Mouse (Mus musculus) bone marrow macrophage, adult 2 months (primary cell): ENCODE measurements at regions not wholly inside any gene's neighbourhood (a gene's known extent, or its start where the extent isn't known, plus 50 kb on each side); places are given as distances from the start of the nearest gene placed in this dataset.

Source experiments
- CTCF ChIP-seq: IDR thresholded peaks from 2 replicates; pipeline ENCODE4 v1.5.1; 2012; ENCODE audit warnings: low read depth, mild to moderate bottlenecking, low read length, moderate library complexity
- POLR2A ChIP-seq: IDR thresholded peaks from 2 replicates; pipeline ENCODE4 v1.6.1; 2012; ENCODE audit warnings: mild to moderate bottlenecking, low read depth, low read length, borderline replicate concordance

DNA sequence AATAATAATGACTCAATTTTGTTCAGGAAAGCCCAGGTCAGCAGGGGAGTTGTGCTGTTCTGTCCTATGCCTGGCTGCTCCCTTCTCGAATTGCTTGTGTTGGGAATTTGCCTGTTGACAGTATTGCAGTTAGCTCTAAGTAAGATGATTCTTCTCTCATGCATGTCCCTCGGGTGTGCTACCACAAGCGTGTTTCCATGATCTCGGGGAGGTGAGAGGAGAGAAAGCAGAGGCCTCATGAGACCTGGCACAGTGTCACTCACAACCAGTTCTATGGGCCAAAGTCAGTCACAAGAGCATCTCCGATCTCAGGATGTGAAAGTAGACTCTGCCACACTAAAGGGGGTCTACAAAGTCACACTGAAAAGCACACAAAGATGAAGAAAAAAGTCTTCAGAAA lies 346.6 kb upstream of the Mmadhc start:
- TF ChIP-seq CTCF (no peak), POLR2A (no peak)
